Mouse (Mus musculus) megakaryocyte, embryonic 14.5 days (primary cell): ENCODE results near the gene Ero1lb.

Experiments used
- FLI1 ChIP-seq: IDR thresholded peaks from 2 replicates; pipeline ENCODE4 v1.6.1; 2012; ENCODE audit warnings: low read length, inconsistent platforms, mixed read lengths
- GATA1 ChIP-seq: IDR thresholded peaks from 3 replicates; pipeline ENCODE4 v1.6.1; 2012; ENCODE audit warnings: mixed read lengths, low read length, inconsistent platforms, borderline replicate concordance

DNA sequence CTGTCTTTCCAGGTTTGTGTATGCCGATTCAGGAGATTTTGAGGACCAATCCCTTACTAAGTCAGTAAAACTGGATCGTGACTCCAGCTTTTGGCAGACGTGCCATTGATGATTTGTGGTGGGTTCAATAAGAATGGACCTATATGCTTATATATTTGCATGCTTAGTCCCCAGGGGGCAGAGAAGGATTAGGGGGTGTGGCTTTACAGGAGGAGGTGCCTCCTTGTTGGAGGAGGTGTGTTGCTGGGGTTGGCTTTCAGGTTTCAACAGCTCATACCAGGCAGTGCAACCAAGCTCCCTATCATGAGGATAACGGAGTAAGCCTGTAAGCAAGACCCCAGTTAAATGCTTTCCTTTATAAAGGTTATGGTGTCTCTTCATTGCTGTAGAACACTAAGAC lies 11.5 kb upstream of the Ero1lb start:
- TF ChIP-seq GATA1 (no peak), FLI1 (no peak)
